In the genomic region with DNA sequence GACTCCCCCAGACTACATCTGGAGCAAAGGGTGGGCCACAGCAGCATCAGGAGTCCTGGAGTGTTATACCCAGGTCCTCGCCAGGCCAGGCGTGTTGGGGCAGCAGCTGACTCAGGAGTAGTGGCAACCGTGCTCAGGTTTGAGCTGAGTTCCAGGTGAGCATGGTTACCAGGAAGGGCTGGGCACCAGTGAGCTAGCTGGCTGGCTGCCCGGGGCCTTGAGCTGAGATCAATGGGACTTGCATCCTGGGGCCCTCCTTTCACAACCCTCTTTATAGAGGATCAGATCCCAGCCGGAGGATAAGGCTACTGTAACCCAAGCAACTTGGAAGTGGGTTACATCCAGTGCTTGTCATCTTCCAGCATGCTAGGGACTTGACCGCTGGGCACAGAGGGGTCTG, we compare ENCODE assay signal across 13 mouse cellular contexts. TPM values are rescaled to one million over a fixed set of nuclear protein-coding genes. Genes with fewer than 3 reads are reported as not detected.
A peak's percentile ranks its signal among the peaks of the same experiment; 100 is the strongest.
DNase-seq lines count a peak whose midpoint lies in the region; ATAC-seq lines count a peak whose summit lies in the region.
"Had no signal": no experiment of that assay in that cellular context is flagged by ENCODE, and none has a peak within 500 bp of the region (broad histone marks: within the 10 kb centered on the region; RNA-seq: fewer than 3 reads in every experiment).

No protein-coding gene starts in this region.

- peak; percentile 32; the same call in 1 of the 2 replicates for ATAC-seq in stomach, embryonic 15.5 days (ENCODE audit: insufficient read depth, low FRiP score, low read depth)
- ATAC-seq in heart, embryonic 11.5 days (replicated peaks; ENCODE audit: insufficient number of reproducible peaks, low FRiP score, low TSS enrichment), result no peak
- ATAC-seq: forebrain, embryonic 13.5 days had no signal

- no peak overlapping the region for H3K4me3 ChIP-seq in stomach, embryonic 15.5 days (replicated peaks)
- no peak overlapping the region for H3K4me3 ChIP-seq in heart, embryonic 11.5 days (ENCODE audit: low read depth, low read length)
- H3K4me3 ChIP-seq: forebrain, embryonic 13.5 days; hindbrain, embryonic 13.5 days; neural tube, embryonic 12.5 days had no signal

- H3K4me2 ChIP-seq in stomach, embryonic 15.5 days, result no peak overlapping the region
- no peak overlapping the region for H3K4me2 ChIP-seq in heart, embryonic 11.5 days
- H3K4me2 ChIP-seq: forebrain, embryonic 13.5 days; hindbrain, embryonic 13.5 days; neural tube, embryonic 12.5 days had no signal

- peak overlapping the region; percentile 49; the same call in 1 of the 2 replicates for H3K27ac ChIP-seq in stomach, embryonic 15.5 days
- H3K27ac ChIP-seq in heart, embryonic 11.5 days (ENCODE audit: low read depth, low read length), result no peak overlapping the region
- H3K27ac ChIP-seq: forebrain, embryonic 13.5 days; neural tube, embryonic 12.5 days had no signal

- 37% methylated on average over 6 of the region's 6 CpGs for WGBS in large intestine, adult 2 months
- WGBS in stomach, embryonic 15.5 days, result 66% methylated on average over 6 of the region's 6 CpGs
- WGBS in heart, embryonic 11.5 days (ENCODE audit: insufficient replicate concordance), result 81% methylated on average over 6 of the region's 6 CpGs

- DNase-seq in lung, adult 18-20 months, result peak; percentile 37 to 72
- no peak for DNase-seq in lung, postnatal 4 days
- DNase-seq in gonadal fat pad, adult 2 months (ENCODE audit: low read depth), result peak; percentile 85
- peak; percentile 78 for DNase-seq in large intestine, adult 2 months (ENCODE audit: low read depth, low spot score)
- no peak for DNase-seq in layer of hippocampus, postnatal 25 days (ENCODE audit: extremely low spot score in 1 of 2, low spot score in 1 of 2)
- DNase-seq in thymus, postnatal 4 days, result no peak
- DNase-seq: embryo, embryonic 11 days; right cerebral cortex, postnatal 4 days had no signal

- no peaks in the 10 kb centered on the region for H3K36me3 ChIP-seq in stomach, embryonic 15.5 days
- no peaks in the 10 kb centered on the region for H3K36me3 ChIP-seq in heart, embryonic 11.5 days (ENCODE audit: control insufficient read depth, insufficient read depth, low read length)
- H3K36me3 ChIP-seq: hindbrain, embryonic 13.5 days; neural tube, embryonic 12.5 days had no signal

- no peaks in the 10 kb centered on the region for H3K27me3 ChIP-seq in stomach, embryonic 15.5 days (replicated peaks)
- peaks cover 13% of the 10 kb centered on the region; the same call in 1 of the 2 replicates for H3K27me3 ChIP-seq in heart, embryonic 11.5 days (ENCODE audit: control insufficient read depth, insufficient read depth, low read length)

- no peak overlapping the region for H3K9ac ChIP-seq in stomach, embryonic 15.5 days
- no peak overlapping the region for H3K9ac ChIP-seq in heart, embryonic 11.5 days (ENCODE audit: low read depth, low read length)
- H3K9ac ChIP-seq: forebrain, embryonic 13.5 days; hindbrain, embryonic 13.5 days; neural tube, embryonic 12.5 days had no signal

- H3K4me1 ChIP-seq in stomach, embryonic 15.5 days, result peaks cover 35% of the 10 kb centered on the region
- H3K4me1 ChIP-seq in heart, embryonic 11.5 days (ENCODE audit: control insufficient read depth, insufficient read depth, low read length), result peaks cover 15% of the 10 kb centered on the region

- H3K9me3 ChIP-seq in stomach, embryonic 15.5 days, result no peaks in the 10 kb centered on the region
- H3K9me3 ChIP-seq in heart, embryonic 11.5 days (replicated peaks; ENCODE audit: control insufficient read depth, low read length), result no peaks in the 10 kb centered on the region
- H3K9me3 ChIP-seq: forebrain, embryonic 13.5 days; hindbrain, embryonic 13.5 days; neural tube, embryonic 12.5 days had no signal

RNA-seq across cellular contexts. Expression of a gene that starts 5.6 kb away (rescaled TPM):
- polyA plus RNA-seq in gonadal fat pad, adult 2 months (2012; rRNA removed), result 35.4 and 40.6 TPM in 2 replicates
- 37.3 and 37.9 TPM in 2 replicates for polyA plus RNA-seq in large intestine, adult 2 months (2012; rRNA removed)
- polyA plus RNA-seq in stomach, embryonic 15.5 days (2015; fragmentation: Nextera tagmentation; extraction: Ambion mirVana), result 107 and 121 TPM in 2 replicates
- polyA plus RNA-seq in heart, embryonic 11.5 days (2014; fragmentation: Nextera tagmentation; extraction: Ambion mirVana), result 78.9 and 104 TPM in 2 replicates
- total RNA-seq in layer of hippocampus, postnatal 25 days (2021), result 100 to 1,000 TPM; 114 to 119 TPM

Comparison
In these comparisons a context has a peak if more than half of its experiments do, and no peak if none do; other contexts are left out.
1. DNase-seq: peak in lung, adult 18-20 months (2 of 2), gonadal fat pad, adult 2 months (single experiment) and large intestine, adult 2 months (single experiment); none in lung, postnatal 4 days (0 of 2), layer of hippocampus, postnatal 25 days (0 of 2) and thymus, postnatal 4 days (single experiment).